Mouse (Mus musculus) telencephalon, adult 2 months (tissue): Measurements from ENCODE around the gene Lpo.
A peak's percentile ranks its signal among the peaks of the same experiment; 100 is the strongest.
"Not testable (repeated sequence)": the region's sequence is repeated elsewhere in the genome, so short reads cannot be mapped to it uniquely, and the experiment has no call there.

Experiments
- DNase-seq: peaks from one replicate; pipeline ENCODE4 v3.0.0-alpha.2; 2011; ENCODE audit warnings: low read depth, low spot score

Lpo gene

GRCm38 (mm10) chr11:87828239-87828900, at the start of gene Lpo:
Gene Lpo (minus strand): TSS chr11:87828289.
- peak; percentile 27 for DNase-seq

- no peak for DNase-seq
Observed at GRCm38 (mm10) chr11:87875436-87875835, 47.3 kb upstream of the Lpo start, which contains the start of gene Epx. Gene Epx (minus strand): TSS chr11:87875536.

- no peak for DNase-seq
Observed at GRCm38 (mm10) chr11:87871766-87872165, 43.7 kb upstream of the Lpo start.

- DNase-seq, result no peak
Observed at GRCm38 (mm10) chr11:87870096-87870495, 42.0 kb upstream of the Lpo start.

GRCm38 (mm10) chr11:87866891-87867290, 38.8 kb upstream of the Lpo start:
- not testable (repeated sequence) for DNase-seq

GRCm38 (mm10) chr11:87862805-87863204, 34.7 kb upstream of the Lpo start:
- no peak for DNase-seq

- no peak for DNase-seq
Observed at GRCm38 (mm10) chr11:87860426-87860825, 32.3 kb upstream of the Lpo start.

GRCm38 (mm10) chr11:87859273-87859672, 31.2 kb upstream of the Lpo start:
- no peak for DNase-seq

GRCm38 (mm10) chr11:87854550-87854949, 26.5 kb upstream of the Lpo start:
- DNase-seq, result no peak

GRCm38 (mm10) chr11:87853597-87853954, 25.5 kb upstream of the Lpo start:
- peak; percentile 31 for DNase-seq

- peak; percentile 87 for DNase-seq
Observed at GRCm38 (mm10) chr11:87852690-87853596, 24.9 kb upstream of the Lpo start, which contains the start of gene Mks1. Gene Mks1 (plus strand): TSS chr11:87853215.

GRCm38 (mm10) chr11:87847884-87848283, 19.8 kb upstream of the Lpo start:
- DNase-seq, result no peak

GRCm38 (mm10) chr11:87846968-87847600, 19.0 kb upstream of the Lpo start:
- no peak for DNase-seq

- DNase-seq, result no peak
Observed at GRCm38 (mm10) chr11:87841436-87841835, 13.3 kb upstream of the Lpo start.

- DNase-seq, result no peak
Observed at GRCm38 (mm10) chr11:87840676-87841075, 12.6 kb upstream of the Lpo start.

- peak; percentile 38 for DNase-seq
Observed at GRCm38 (mm10) chr11:87821502-87821901, 6.6 kb downstream of the Lpo start.

- DNase-seq, result no peak
Observed at GRCm38 (mm10) chr11:87817443-87817773, 10.7 kb downstream of the Lpo start.

- no peak for DNase-seq
Observed at GRCm38 (mm10) chr11:87816707-87817442, 11.2 kb downstream of the Lpo start.

GRCm38 (mm10) chr11:87814831-87815230, 13.3 kb downstream of the Lpo start:
- DNase-seq, result no peak

- DNase-seq, result no peak
Observed at GRCm38 (mm10) chr11:87811396-87811795, 16.7 kb downstream of the Lpo start.

GRCm38 (mm10) chr11:87808236-87808635, 19.9 kb downstream of the Lpo start:
- no peak for DNase-seq

- no peak for DNase-seq
Observed at GRCm38 (mm10) chr11:87807433-87807832, 20.7 kb downstream of the Lpo start.
